Mouse (Mus musculus) urinary bladder, adult 18-20 months (tissue): ENCODE data around the gene Pde7b.

Experiments used
- DNase-seq, 2 experiments: peaks; one replicate each; pipeline ENCODE4 v3.0.0; 2022; ENCODE audit warnings: low spot score in 2 of 2, mixed read lengths in 2 of 2

The Pde7b gene

GRCm38 (mm10) chr10:20493826-20494455, 230.9 kb downstream of the Pde7b start:
- DNase-seq = no peak

GRCm38 (mm10) chr10:20492216-20492964, 232.5 kb downstream of the Pde7b start:
- no peak for DNase-seq

- DNase-seq = no peak
These were observed 234.1 kb downstream of the Pde7b start for GRCm38 (mm10) chr10:20490775-20491174.

GRCm38 (mm10) chr10:20490281-20490680, 234.6 kb downstream of the Pde7b start:
- DNase-seq = no peak

- DNase-seq = peak; percentile 7 to 46
These were observed 238.2 kb downstream of the Pde7b start for GRCm38 (mm10) chr10:20486461-20487253.

GRCm38 (mm10) chr10:20485816-20486215, 239.1 kb downstream of the Pde7b start:
- DNase-seq = no peak

- no peak for DNase-seq
These were observed 245.4 kb downstream of the Pde7b start for GRCm38 (mm10) chr10:20479481-20479880.

GRCm38 (mm10) chr10:20478456-20478855, 246.4 kb downstream of the Pde7b start:
- no peak for DNase-seq

GRCm38 (mm10) chr10:20474831-20475230, 250.0 kb downstream of the Pde7b start:
- no peak for DNase-seq

GRCm38 (mm10) chr10:20474036-20474435, 250.8 kb downstream of the Pde7b start:
- no peak for DNase-seq

GRCm38 (mm10) chr10:20473505-20473904, 251.4 kb downstream of the Pde7b start:
- DNase-seq = no peak

GRCm38 (mm10) chr10:20472007-20472406, 252.9 kb downstream of the Pde7b start:
- no peak for DNase-seq

- no peak for DNase-seq
These were observed 260.2 kb downstream of the Pde7b start for GRCm38 (mm10) chr10:20464631-20465030.

- DNase-seq = no peak
These were observed 260.9 kb downstream of the Pde7b start for GRCm38 (mm10) chr10:20463941-20464340.

GRCm38 (mm10) chr10:20462596-20462995, 262.3 kb downstream of the Pde7b start:
- DNase-seq = no peak

GRCm38 (mm10) chr10:20459657-20460350, 265.1 kb downstream of the Pde7b start:
- no peak for DNase-seq

- DNase-seq = no peak
These were observed 265.7 kb downstream of the Pde7b start for GRCm38 (mm10) chr10:20459160-20459559.

GRCm38 (mm10) chr10:20454387-20455065, 270.4 kb downstream of the Pde7b start:
- DNase-seq = no peak

- DNase-seq = no peak
These were observed 287.4 kb downstream of the Pde7b start for GRCm38 (mm10) chr10:20437428-20437827.

GRCm38 (mm10) chr10:20437021-20437420, 287.9 kb downstream of the Pde7b start:
- DNase-seq = no peak

GRCm38 (mm10) chr10:20435913-20436312, 289.0 kb downstream of the Pde7b start:
- no peak for DNase-seq
